Mouse (Mus musculus): Measurements from ENCODE around the gene Fxyd7. TPM values are rescaled to one million over a fixed set of nuclear protein-coding genes. Genes with fewer than 3 reads are reported as not detected.

The Fxyd7 gene
- polyA plus RNA-seq, 1 experiment from 2014 or later, result not detected

Other genes starting within 250 kb of the Fxyd7 start
- 0.10 TPM in 1 of 3 replicates, not detected in the others for gene Ffar2, start 227.7 kb downstream of the Fxyd7 start, polyA plus RNA-seq (2018)
- gene Ffar3, start 195.3 kb downstream of the Fxyd7 start, polyA plus RNA-seq (2018), result not detected in 3 replicates
- gene Ffar1, start 189.9 kb downstream of the Fxyd7 start, polyA plus RNA-seq (2018), result not detected in 3 replicates
- 15.6 to 31.6 TPM (median 22.5 TPM) in 3 replicates for gene Cd22, start 171.1 kb downstream of the Fxyd7 start, polyA plus RNA-seq (2018)
- 0.43 to 1.9 TPM (median 0.78 TPM) in 3 replicates for gene Mag, start 136.6 kb downstream of the Fxyd7 start, polyA plus RNA-seq (2018)
- gene Hamp2, start 126.8 kb downstream of the Fxyd7 start, polyA plus RNA-seq (2018), result not detected in 3 replicates
- not detected in 3 replicates for gene Hamp, start 107.4 kb downstream of the Fxyd7 start, polyA plus RNA-seq (2018)
- 95.7 to 263 TPM (median 152 TPM) in 3 replicates for gene Usf2, start 94.7 kb downstream of the Fxyd7 start, polyA plus RNA-seq (2018)
- gene Lsr, start 78.0 kb downstream of the Fxyd7 start, polyA plus RNA-seq (2018), result 0.29 to 2.2 TPM (median 0.38 TPM) in 3 replicates
- 0.21 to 0.26 TPM in 2 of 3 replicates, not detected in the other for gene Fam187b, start 77.7 kb downstream of the Fxyd7 start, polyA plus RNA-seq (2018)
- 662 to 1,499 TPM (median 1,028 TPM) in 3 replicates for gene Fxyd5, start 9.0 kb downstream of the Fxyd7 start, polyA plus RNA-seq (2018)
- not detected in 3 replicates for gene Fxyd1, start 5.7 kb upstream of the Fxyd7 start, polyA plus RNA-seq (2018)
- 0.14 to 0.27 TPM (median 0.22 TPM) in 3 replicates for gene Lgi4, start 7.9 kb upstream of the Fxyd7 start, polyA plus RNA-seq (2018)
- gene Fxyd3, start 25.2 kb upstream of the Fxyd7 start, polyA plus RNA-seq (2018), result not detected in 3 replicates
- 0.36 to 5.0 TPM (median 0.59 TPM) in 3 replicates for gene Hpn, start 63.8 kb upstream of the Fxyd7 start, polyA plus RNA-seq (2018)
- gene Scn1b, start 75.5 kb upstream of the Fxyd7 start, polyA plus RNA-seq (2018), result 6.4 to 26.6 TPM (median 13.9 TPM) in 3 replicates
- gene Gramd1a, start 104.4 kb upstream of the Fxyd7 start, polyA plus RNA-seq (2018), result 30.4 to 56.1 TPM (median 32.6 TPM) in 3 replicates
- gene Scgb2b2, start 239.0 kb upstream of the Fxyd7 start, polyA plus RNA-seq (2018), result not detected in 3 replicates
- gene Scgb1b2, start 240.4 kb upstream of the Fxyd7 start, polyA plus RNA-seq (2018), result not detected in 3 replicates

All from macrophage (primary cell).